Mouse (Mus musculus) C2C12 (cell line): ENCODE results near the gene Btnl10. TPM values are rescaled to one million over a fixed set of nuclear protein-coding genes. Genes with fewer than 3 reads are reported as not detected.
"Not testable (repeated sequence)": the region's sequence is repeated elsewhere in the genome, so short reads cannot be mapped to it uniquely, and the experiment has no call there.

Experiments
- H3K27me3 ChIP-seq: one replicate; pipeline ENCODE4 v1.6.1; 2011; ENCODE audit not compliant: control insufficient read depth, insufficient read depth, insufficient read length
- H3K36me3 ChIP-seq: one replicate; pipeline ENCODE4 v1.6.1; 2011; ENCODE audit not compliant: control insufficient read depth, insufficient read depth
- H3K4me3 ChIP-seq: one replicate; pipeline ENCODE4 v1.5.1; 2011; ENCODE audit warnings: mild to moderate bottlenecking, control low read depth; ENCODE audit not compliant: poor library complexity, insufficient read depth, severe bottlenecking
- H3K79me2 ChIP-seq: one replicate; pipeline ENCODE4 v1.6.1; 2011; ENCODE audit not compliant: control insufficient read depth, insufficient read depth
- H3K79me3 ChIP-seq: one replicate; pipeline ENCODE4 v1.6.1; 2011; ENCODE audit warnings: low read depth, control low read depth
- H3ac ChIP-seq: one replicate; pipeline ENCODE3; 2011; ENCODE audit warnings: low read depth; ENCODE audit not compliant: control insufficient read depth, insufficient read length
- CEBPB ChIP-seq: IDR thresholded peaks from one replicate; pipeline ENCODE4 v1.6.1; 2011; ENCODE audit warnings: low read depth, mild to moderate bottlenecking, control low read depth, moderate library complexity
- CTCF ChIP-seq: IDR thresholded peaks from one replicate; pipeline ENCODE4 v1.5.1; 2011; ENCODE audit not compliant: control insufficient read depth, insufficient read depth, insufficient read length
- FOSL1 ChIP-seq: IDR thresholded peaks from one replicate; pipeline ENCODE4 v1.8.0; 2011; ENCODE audit warnings: mild to moderate bottlenecking, low read length; ENCODE audit not compliant: poor library complexity, insufficient read depth, severe bottlenecking
- MAX ChIP-seq: IDR thresholded peaks from one replicate; pipeline ENCODE4 v1.6.1; 2011; ENCODE audit warnings: mild to moderate bottlenecking, control low read depth
- MYOD1 ChIP-seq: IDR thresholded peaks from one replicate; pipeline ENCODE4 v1.6.1; 2011; ENCODE audit warnings: low read depth; ENCODE audit not compliant: control insufficient read depth, insufficient read length
- MYOG ChIP-seq: IDR thresholded peaks from one replicate; pipeline ENCODE4 v1.6.1; 2011; ENCODE audit not compliant: control insufficient read depth, insufficient read length; ENCODE audit errors: extremely low read depth
- USF1 ChIP-seq: IDR thresholded peaks from one replicate; pipeline ENCODE4 v1.6.1; 2011; ENCODE audit warnings: low read depth, mild to moderate bottlenecking, control low read depth, moderate library complexity
- polyA plus RNA-seq: library from polyadenylated mRNA; unstranded; fragments of >200 nt; fragmentation: generic; extraction: Trizol; gene quantifications from one replicate; pipeline ENCODE4 v1.2.1, GENCODE M21; 2012; ENCODE audit warnings: missing spikeins

Gene Btnl10
- polyA plus RNA-seq, 1 experiment: not detected

- Histone ChIP-seq H3K79me2 (no peaks in the 10 kb centered on the region), H3K36me3 (no peaks in the 10 kb centered on the region), H3ac (no peak overlapping the region), H3K4me3 (no peak overlapping the region), H3K27me3 (peaks cover 34% of the 10 kb centered on the region), H3K79me3 (no peaks in the 10 kb centered on the region)
- TF ChIP-seq FOSL1: no peak
- no peak for TF ChIP-seq USF1
- no peak for TF ChIP-seq CTCF
- no peak for TF ChIP-seq MAX
- no peak for TF ChIP-seq CEBPB
- no peak for TF ChIP-seq MYOG
- TF ChIP-seq MYOD1: no peak
These were observed 30.3 kb downstream of the Btnl10 start for GRCm38 (mm10) chr11:58947798-58948528.

- no peak for TF ChIP-seq CEBPB
- no peak for TF ChIP-seq FOSL1
- TF ChIP-seq MYOD1: no peak
- no peak for TF ChIP-seq MYOG
- no peak for TF ChIP-seq CTCF
- TF ChIP-seq USF1: no peak
- TF ChIP-seq MAX: no peak
- H3K4me3 ChIP-seq: no peak within 1 kb of the TSS
- peaks cover 32% of the 10 kb centered on the region for H3K27me3 ChIP-seq
- no peak within 1 kb of the TSS for H3ac ChIP-seq
- H3K79me3 ChIP-seq: no peaks in the 10 kb centered on the region
- H3K79me2 ChIP-seq: no peaks in the 10 kb centered on the region
- H3K36me3 ChIP-seq: no peaks in the 10 kb centered on the region
These were observed 31.1 kb downstream of the Btnl10 start, which contains the start of gene Hist3h2ba for GRCm38 (mm10) chr11:58948542-58949479. Gene Hist3h2ba (plus strand): TSS chr11:58948920.

- Histone ChIP-seq H3ac (no peak overlapping the region), H3K36me3 (no peaks in the 10 kb centered on the region), H3K4me3 (no peak overlapping the region), H3K27me3 (peaks cover 26% of the 10 kb centered on the region), H3K79me3 (no peaks in the 10 kb centered on the region), H3K79me2 (no peaks in the 10 kb centered on the region)
- TF ChIP-seq MAX: no peak
- peak; percentile 29 for TF ChIP-seq CEBPB
These were observed 32.0 kb downstream of the Btnl10 start for GRCm38 (mm10) chr11:58949480-58950431.

GRCm38 (mm10) chr11:58951210-58951609 lies 33.5 kb downstream of the Btnl10 start:
- no peak overlapping the region for H3K4me3 ChIP-seq
- no peak overlapping the region for H3ac ChIP-seq
- H3K79me3 ChIP-seq: peaks cover 10% of the 10 kb centered on the region
- TF ChIP-seq CEBPB (no peak), CTCF (no peak), MYOG (no peak), USF1 (no peak), MAX (no peak), MYOD1 (no peak), FOSL1 (no peak)
- H3K79me2 ChIP-seq: peaks cover 13% of the 10 kb centered on the region
- H3K27me3 ChIP-seq: peaks cover 15% of the 10 kb centered on the region
- H3K36me3 ChIP-seq: peaks cover 7% of the 10 kb centered on the region

GRCm38 (mm10) chr11:58953351-58954169 lies 35.9 kb downstream of the Btnl10 start:
- H3K79me2 ChIP-seq: peaks cover 29% of the 10 kb centered on the region
- peaks cover 24% of the 10 kb centered on the region for H3K36me3 ChIP-seq
- peaks cover 13% of the 10 kb centered on the region for H3K27me3 ChIP-seq
- H3K4me3 ChIP-seq: no peak overlapping the region
- H3K79me3 ChIP-seq: peaks cover 17% of the 10 kb centered on the region
- TF ChIP-seq USF1 (no peak), FOSL1 (no peak)
- H3ac ChIP-seq: peak overlapping the region; percentile 57

- Histone ChIP-seq H3K79me3 (peaks cover 17% of the 10 kb centered on the region), H3K36me3 (peaks cover 24% of the 10 kb centered on the region), H3K79me2 (peaks cover 29% of the 10 kb centered on the region), H3ac (peak overlapping the region; percentile 32)
- not testable (repeated sequence) for H3K27me3 ChIP-seq, H3K4me3 ChIP-seq
These were observed 36.4 kb downstream of the Btnl10 start for GRCm38 (mm10) chr11:58954170-58954419.
